Mouse (Mus musculus) urinary bladder, postnatal 36 days (tissue): ENCODE measurements around the gene Ndst2.
A peak's percentile ranks its signal among the peaks of the same experiment; 100 is the strongest.

Source experiments
- DNase-seq, 2 experiments: peaks; one replicate each; pipeline ENCODE4 v3.0.0; 2022; ENCODE audit warnings: low spot score in 2 of 2, mixed read lengths in 1 of 2

The Ndst2 gene

GRCm38 (mm10) chr14:20701554-20701953 lies 32.8 kb downstream of the Ndst2 start:
- DNase-seq = no peak

GRCm38 (mm10) chr14:20700362-20700761 lies 34.0 kb downstream of the Ndst2 start:
- DNase-seq = no peak

GRCm38 (mm10) chr14:20698515-20698914 lies 35.8 kb downstream of the Ndst2 start:
- DNase-seq = no peak

GRCm38 (mm10) chr14:20696986-20697385 lies 37.4 kb downstream of the Ndst2 start:
- DNase-seq = peak in 1 of 2 experiments; percentile 36

- no peak for DNase-seq
Measured at GRCm38 (mm10) chr14:20695761-20696520, 38.4 kb downstream of the Ndst2 start.

- peak; percentile 67 to 84 for DNase-seq
Measured at GRCm38 (mm10) chr14:20694884-20695760, 39.2 kb downstream of the Ndst2 start, which contains the start of gene Fut11. Fut11 (plus strand) TSS chr14:20694968.

GRCm38 (mm10) chr14:20694185-20694883 lies 40.0 kb downstream of the Ndst2 start:
- DNase-seq = no peak

- no peak for DNase-seq
Measured at GRCm38 (mm10) chr14:20693589-20694101, 40.7 kb downstream of the Ndst2 start.

GRCm38 (mm10) chr14:20691772-20692171 lies 42.6 kb downstream of the Ndst2 start:
- DNase-seq = no peak

- DNase-seq = no peak
Measured at GRCm38 (mm10) chr14:20689009-20689408, 45.4 kb downstream of the Ndst2 start.

- no peak for DNase-seq
Measured at GRCm38 (mm10) chr14:20686576-20686975, 47.8 kb downstream of the Ndst2 start.

- no peak for DNase-seq
Measured at GRCm38 (mm10) chr14:20682498-20682897, 51.9 kb downstream of the Ndst2 start.

GRCm38 (mm10) chr14:20681742-20682141 lies 52.6 kb downstream of the Ndst2 start:
- no peak for DNase-seq

GRCm38 (mm10) chr14:20677906-20678305 lies 56.5 kb downstream of the Ndst2 start:
- no peak for DNase-seq

GRCm38 (mm10) chr14:20674064-20674833 lies 60.1 kb downstream of the Ndst2 start, which contains the start of gene Sec24c:
Sec24c (plus strand) TSS chr14:20674308.
- peak; percentile 97 to 98 for DNase-seq

- peak in 1 of 2 experiments; percentile 39 for DNase-seq
Measured at GRCm38 (mm10) chr14:20673735-20674063, 60.7 kb downstream of the Ndst2 start.
